Comparison of ENCODE assay signal across 10 mouse cellular contexts in genomic region chr17:56754271-56755185, GRCm38 (mm10). TPM values are rescaled to one million over a fixed set of nuclear protein-coding genes. Genes with fewer than 3 reads are reported as not detected.
DNase-seq lines count a peak whose midpoint lies in the region; ATAC-seq and TF ChIP-seq lines count a peak whose summit lies in the region.
"Had no signal": no experiment of that assay in that cellular context is flagged by ENCODE, and none has a peak within 500 bp of the region (broad histone marks: within the 10 kb centered on the region; RNA-seq: fewer than 3 reads in every experiment).

No protein-coding gene starts in this region.

- DNase-seq in hindbrain, embryonic 11.5 days (ENCODE audit: low spot score) = peak; percentile 29
- no peak for DNase-seq in layer of hippocampus, adult 8-10 months (ENCODE audit: low spot score in 2 of 2)
- no peak for DNase-seq in urinary bladder, postnatal 36 days (ENCODE audit: low spot score in 2 of 2)
- no peak for DNase-seq in left cerebral cortex, adult 18-20 months (ENCODE audit: low spot score in 2 of 2)
- DNase-seq: gastrocnemius, postnatal 14 days had no signal

- no peak for TF ChIP-seq POLR2A in ES-Bruce4 (IDR thresholded peaks at IDR 0.05; ENCODE audit: insufficient read depth, low read length)

- peaks cover 7% of the 10 kb centered on the region for H3K4me1 ChIP-seq in hindbrain, embryonic 11.5 days (replicated peaks; ENCODE audit: control insufficient read depth, insufficient read depth, low read length)
- H3K4me1 ChIP-seq in hindbrain, embryonic 16.5 days (ENCODE audit: control insufficient read depth, insufficient read depth, low read depth, low read length) = peaks cover 10% of the 10 kb centered on the region
- H3K4me1 ChIP-seq in ES-Bruce4 (ENCODE audit: control insufficient read depth, insufficient read depth, low read length) = peaks cover 5% of the 10 kb centered on the region
- H3K4me1 ChIP-seq in embryonic facial prominence, embryonic 12.5 days = peaks cover 26% of the 10 kb centered on the region
- H3K4me1 ChIP-seq in limb, embryonic 15.5 days = peaks cover 58% of the 10 kb centered on the region

- H3K9ac ChIP-seq in hindbrain, embryonic 11.5 days (ENCODE audit: low read depth, low read length) = no peak overlapping the region
- no peak overlapping the region for H3K9ac ChIP-seq in hindbrain, embryonic 16.5 days (ENCODE audit: low read depth, low read length)
- no peak overlapping the region for H3K9ac ChIP-seq in ES-Bruce4 (ENCODE audit: low read depth, poor library complexity, severe bottlenecking)
- no peak overlapping the region for H3K9ac ChIP-seq in embryonic facial prominence, embryonic 12.5 days
- H3K9ac ChIP-seq in limb, embryonic 15.5 days = no peak overlapping the region

- 16% methylated on average over 36 of the region's 36 CpGs for WGBS in hindbrain, embryonic 11.5 days
- WGBS in hindbrain, embryonic 16.5 days = 18% methylated on average over 36 of the region's 36 CpGs
- 10% methylated on average over 36 of the region's 36 CpGs for WGBS in embryonic facial prominence, embryonic 12.5 days
- 10% methylated on average over 36 of the region's 36 CpGs for WGBS in limb, embryonic 15.5 days

- no peaks in the 10 kb centered on the region for H3K36me3 ChIP-seq in hindbrain, embryonic 11.5 days (ENCODE audit: control insufficient read depth, insufficient read depth, low read length)
- H3K36me3 ChIP-seq in hindbrain, embryonic 16.5 days (ENCODE audit: control insufficient read depth, insufficient read depth, low read length) = no peaks in the 10 kb centered on the region
- H3K36me3 ChIP-seq in ES-Bruce4 (ENCODE audit: control insufficient read depth, insufficient read depth, low read length, poor library complexity, severe bottlenecking) = no peaks in the 10 kb centered on the region
- H3K36me3 ChIP-seq in embryonic facial prominence, embryonic 12.5 days = no peaks in the 10 kb centered on the region
- no peaks in the 10 kb centered on the region for H3K36me3 ChIP-seq in limb, embryonic 15.5 days

- ATAC-seq in hindbrain, embryonic 11.5 days (ENCODE audit: low FRiP score) = no peak
- ATAC-seq in hindbrain, embryonic 16.5 days = no peak
- ATAC-seq in embryonic facial prominence, embryonic 12.5 days (ENCODE audit: insufficient number of reproducible peaks, insufficient read depth, low FRiP score, low TSS enrichment) = no peak
- no peak for ATAC-seq in limb, embryonic 15.5 days (ENCODE audit: insufficient number of reproducible peaks, low FRiP score, low TSS enrichment, low read depth)

- H3K9me3 ChIP-seq in hindbrain, embryonic 11.5 days (ENCODE audit: control insufficient read depth, low read length) = no peaks in the 10 kb centered on the region
- peaks cover 5% of the 10 kb centered on the region; the same call in 1 of the 2 replicates for H3K9me3 ChIP-seq in hindbrain, embryonic 16.5 days (ENCODE audit: control insufficient read depth, low read length)
- H3K9me3 ChIP-seq in ES-Bruce4 (replicated peaks; ENCODE audit: control insufficient read depth, insufficient read depth, low read length, poor library complexity, severe bottlenecking) = no peaks in the 10 kb centered on the region
- H3K9me3 ChIP-seq in embryonic facial prominence, embryonic 12.5 days = no peaks in the 10 kb centered on the region
- no peaks in the 10 kb centered on the region for H3K9me3 ChIP-seq in limb, embryonic 15.5 days

- no peak overlapping the region for H3K4me2 ChIP-seq in hindbrain, embryonic 11.5 days (replicated peaks; ENCODE audit: low read depth, low read length)
- H3K4me2 ChIP-seq in hindbrain, embryonic 16.5 days (ENCODE audit: low read length) = no peak overlapping the region
- H3K4me2 ChIP-seq in embryonic facial prominence, embryonic 12.5 days (replicated peaks) = no peak overlapping the region
- H3K4me2 ChIP-seq in limb, embryonic 15.5 days = peak overlapping the region; percentile 28

- H3K4me3 ChIP-seq in hindbrain, embryonic 11.5 days (ENCODE audit: low read depth, low read length) = no peak overlapping the region
- H3K4me3 ChIP-seq in hindbrain, embryonic 16.5 days (ENCODE audit: low read length) = no peak overlapping the region
- H3K4me3 ChIP-seq in ES-Bruce4 (ENCODE audit: low read depth, low read length) = peak overlapping the region; percentile 3
- 0 out of 2 replicates have a peak overlapping the region, but pooled peaks have one; percentile 6 for H3K4me3 ChIP-seq in embryonic facial prominence, embryonic 12.5 days
- peak overlapping the region; percentile 15 for H3K4me3 ChIP-seq in limb, embryonic 15.5 days
- H3K4me3 ChIP-seq: left cerebral cortex, adult 2 months had no signal

- no peak for TF ChIP-seq EP300 in ES-Bruce4 (IDR thresholded peaks at IDR 0.05; ENCODE audit: insufficient read depth, low read depth, low read length)

- no peak for TF ChIP-seq CTCF in ES-Bruce4 (IDR thresholded peaks at IDR 0.05; ENCODE audit: low read depth, low read length)

- H3K27me3 ChIP-seq in hindbrain, embryonic 11.5 days (ENCODE audit: control insufficient read depth, insufficient read depth, low read length) = peaks cover 67% of the 10 kb centered on the region
- H3K27me3 ChIP-seq in hindbrain, embryonic 16.5 days (replicated peaks; ENCODE audit: control insufficient read depth, insufficient read depth, low read length) = peaks cover 62% of the 10 kb centered on the region
- H3K27me3 ChIP-seq in ES-Bruce4 (ENCODE audit: control insufficient read depth, insufficient read depth, low read length, poor library complexity, severe bottlenecking) = no peaks in the 10 kb centered on the region
- H3K27me3 ChIP-seq in embryonic facial prominence, embryonic 12.5 days = peaks cover 82% of the 10 kb centered on the region
- H3K27me3 ChIP-seq in limb, embryonic 15.5 days = peaks cover 61% of the 10 kb centered on the region

- H3K27ac ChIP-seq in hindbrain, embryonic 11.5 days (ENCODE audit: low read depth, low read length) = no peak overlapping the region
- H3K27ac ChIP-seq in hindbrain, embryonic 16.5 days (ENCODE audit: low read depth, low read length) = no peak overlapping the region
- H3K27ac ChIP-seq in ES-Bruce4 (ENCODE audit: insufficient read depth, low read length) = no peak overlapping the region
- no peak overlapping the region for H3K27ac ChIP-seq in embryonic facial prominence, embryonic 12.5 days
- no peak overlapping the region for H3K27ac ChIP-seq in limb, embryonic 15.5 days
- H3K27ac ChIP-seq: left cerebral cortex, adult 2 months had no signal

RNA-seq across cellular contexts. Expression of gene Nrtn, which starts 2.8 kb away (rescaled TPM):
- polyA plus RNA-seq in hindbrain, embryonic 11.5 days (2014; fragmentation: Nextera tagmentation; extraction: Ambion mirVana) = 4.4 and 4.6 TPM in 2 replicates
- 2.4 and 2.5 TPM in 2 replicates for polyA plus RNA-seq in hindbrain, embryonic 16.5 days (2015; fragmentation: Nextera tagmentation; extraction: Ambion mirVana)
- 8.1 and 10.8 TPM in 2 replicates for polyA plus RNA-seq in ES-Bruce4 (2011; ENCODE audit: insufficient read depth, insufficient read length, low read depth, missing spikeins)
- 10.9 and 11.9 TPM in 2 replicates for polyA plus RNA-seq in embryonic facial prominence, embryonic 12.5 days (2016; fragmentation: Nextera tagmentation; extraction: Ambion mirVana)
- polyA plus RNA-seq in limb, embryonic 15.5 days (2015; fragmentation: Nextera tagmentation; extraction: Ambion mirVana) = 15.2 and 20.5 TPM in 2 replicates
- total RNA-seq in layer of hippocampus, adult 8-10 months (2022) = 1 to 10 TPM; 2.3 to 3.3 (median 2.6) TPM
- 1 to 10 TPM; 3.4 to 4.7 TPM for total RNA-seq in left cerebral cortex, adult 18-20 months (2021)

RNA-seq across cellular contexts. Expression of gene Dus3l, which starts 10.0 kb away (rescaled TPM):
- 30.3 and 35.4 TPM in 2 replicates for polyA plus RNA-seq in hindbrain, embryonic 11.5 days (2014; fragmentation: Nextera tagmentation; extraction: Ambion mirVana)
- 97.3 and 99.9 TPM in 2 replicates for polyA plus RNA-seq in hindbrain, embryonic 16.5 days (2015; fragmentation: Nextera tagmentation; extraction: Ambion mirVana)
- 18.4 and 18.9 TPM in 2 replicates for polyA plus RNA-seq in ES-Bruce4 (2011; ENCODE audit: insufficient read depth, insufficient read length, low read depth, missing spikeins)
- polyA plus RNA-seq in embryonic facial prominence, embryonic 12.5 days (2016; fragmentation: Nextera tagmentation; extraction: Ambion mirVana) = 44.1 and 47.2 TPM in 2 replicates
- 43.9 and 45.5 TPM in 2 replicates for polyA plus RNA-seq in limb, embryonic 15.5 days (2015; fragmentation: Nextera tagmentation; extraction: Ambion mirVana)
- total RNA-seq in layer of hippocampus, adult 8-10 months (2022) = 10 to 100 TPM; 65.0 to 75.5 (median 71.4) TPM
- 10 to 100 TPM; 61.8 to 63.0 TPM for total RNA-seq in left cerebral cortex, adult 18-20 months (2021)

RNA-seq across cellular contexts. Expression of gene Prr22, which starts 15.5 kb away (rescaled TPM):
- 0.49 and 0.71 TPM in 2 replicates for polyA plus RNA-seq in hindbrain, embryonic 11.5 days (2014; fragmentation: Nextera tagmentation; extraction: Ambion mirVana)
- 0.60 and 1.0 TPM in 2 replicates for polyA plus RNA-seq in hindbrain, embryonic 16.5 days (2015; fragmentation: Nextera tagmentation; extraction: Ambion mirVana)
- polyA plus RNA-seq in ES-Bruce4 (2011; ENCODE audit: insufficient read depth, insufficient read length, low read depth, missing spikeins) = not detected in 2 replicates
- polyA plus RNA-seq in embryonic facial prominence, embryonic 12.5 days (2016; fragmentation: Nextera tagmentation; extraction: Ambion mirVana) = 1.4 TPM in 2 replicates
- 0.72 and 1.00 TPM in 2 replicates for polyA plus RNA-seq in limb, embryonic 15.5 days (2015; fragmentation: Nextera tagmentation; extraction: Ambion mirVana)
- total RNA-seq in layer of hippocampus, adult 8-10 months (2022) = 1 to 10 TPM in 3 of 4 experiments, under 1 TPM in 1; 0.68 to 1.8 (median 1.6) TPM
- 1 to 10 TPM in 1 of 2 experiments, under 1 TPM in 1; 0.88 to 1.1 TPM for total RNA-seq in left cerebral cortex, adult 18-20 months (2021)

RNA-seq across cellular contexts. Expression of gene Vmac, which starts 36.7 kb away (rescaled TPM):
- polyA plus RNA-seq in hindbrain, embryonic 11.5 days (2014; fragmentation: Nextera tagmentation; extraction: Ambion mirVana) = 15.6 and 18.1 TPM in 2 replicates
- 15.1 and 16.6 TPM in 2 replicates for polyA plus RNA-seq in hindbrain, embryonic 16.5 days (2015; fragmentation: Nextera tagmentation; extraction: Ambion mirVana)
- 23.2 and 24.2 TPM in 2 replicates for polyA plus RNA-seq in ES-Bruce4 (2011; ENCODE audit: insufficient read depth, insufficient read length, low read depth, missing spikeins)
- polyA plus RNA-seq in embryonic facial prominence, embryonic 12.5 days (2016; fragmentation: Nextera tagmentation; extraction: Ambion mirVana) = 19.4 and 20.8 TPM in 2 replicates
- 18.1 and 18.2 TPM in 2 replicates for polyA plus RNA-seq in limb, embryonic 15.5 days (2015; fragmentation: Nextera tagmentation; extraction: Ambion mirVana)
- total RNA-seq in layer of hippocampus, adult 8-10 months (2022) = 10 to 100 TPM; 10.3 to 15.4 (median 12.5) TPM
- 10 to 100 TPM in 1 of 2 experiments, 1 to 10 TPM in 1; 9.6 to 13.5 TPM for total RNA-seq in left cerebral cortex, adult 18-20 months (2021)

RNA-seq across cellular contexts. Expression of gene Ndufa11, which starts 37.0 kb away (rescaled TPM):
- polyA plus RNA-seq in hindbrain, embryonic 11.5 days (2014; fragmentation: Nextera tagmentation; extraction: Ambion mirVana) = 363 and 381 TPM in 2 replicates
- 565 and 621 TPM in 2 replicates for polyA plus RNA-seq in hindbrain, embryonic 16.5 days (2015; fragmentation: Nextera tagmentation; extraction: Ambion mirVana)
- 152 and 177 TPM in 2 replicates for polyA plus RNA-seq in ES-Bruce4 (2011; ENCODE audit: insufficient read depth, insufficient read length, low read depth, missing spikeins)
- polyA plus RNA-seq in embryonic facial prominence, embryonic 12.5 days (2016; fragmentation: Nextera tagmentation; extraction: Ambion mirVana) = 371 and 409 TPM in 2 replicates
- polyA plus RNA-seq in limb, embryonic 15.5 days (2015; fragmentation: Nextera tagmentation; extraction: Ambion mirVana) = 370 and 405 TPM in 2 replicates
- 100 to 1,000 TPM; 161 to 224 (median 198) TPM for total RNA-seq in layer of hippocampus, adult 8-10 months (2022)
- total RNA-seq in left cerebral cortex, adult 18-20 months (2021) = 100 to 1,000 TPM; 218 to 234 TPM

Comparison
In these comparisons a context has a peak if more than half of its experiments do, and no peak if none do; other contexts are left out.
1. H3K4me3 ChIP-seq: peak in ES-Bruce4 (single experiment), embryonic facial prominence, embryonic 12.5 days (single experiment) and limb, embryonic 15.5 days (single experiment); none in hindbrain, embryonic 11.5 days (single experiment) and hindbrain, embryonic 16.5 days (single experiment).